Mouse (Mus musculus) midbrain, postnatal 0 days (tissue): ENCODE measurements at regions not wholly inside any gene's neighbourhood (a gene's known extent, or its start where the extent isn't known, plus 50 kb on each side); places are given as distances from the start of the nearest gene placed in this dataset.

Source experiments
- ATAC-seq: fragments of 200-750 bp; cut with Nextera tagmentation; 2 replicates; pipeline ENCODE4 v1.8.0; 2017; ENCODE audit warnings: moderate number of reproducible peaks, mild to moderate bottlenecking, moderate TSS enrichment, moderate library complexity; ENCODE audit not compliant: low FRiP score
- DNase-seq: peaks from one replicate; pipeline ENCODE4 v3.0.0-alpha.2; 2015; ENCODE audit warnings: low spot score
- H3K27ac ChIP-seq: fragments of 300-500 bp; sonication (generic); 2 replicates; pipeline ENCODE4 v1.5.1; 2014; ENCODE audit warnings: low read depth, mild to moderate bottlenecking, low read length, mixed read lengths
- H3K27me3 ChIP-seq: fragments of 300-500 bp; sonication (generic); 2 replicates; pipeline ENCODE4 v1.6.1; 2014; ENCODE audit warnings: low read length, control low read depth, mixed read lengths; ENCODE audit not compliant: insufficient read depth
- H3K36me3 ChIP-seq: fragments of 300-500 bp; sonication (generic); 2 replicates; pipeline ENCODE4 v1.6.1; 2014; ENCODE audit warnings: low read length, control low read depth, mixed read lengths; ENCODE audit not compliant: insufficient read depth
- H3K4me1 ChIP-seq: fragments of 300-500 bp; sonication (generic); 2 replicates; pipeline ENCODE4 v1.6.1; 2014; ENCODE audit warnings: mild to moderate bottlenecking, control low read depth, antibody characterized with exemption, low read length, mixed read lengths; ENCODE audit not compliant: insufficient read depth
- H3K4me2 ChIP-seq: fragments of 300-500 bp; sonication (generic); 2 replicates; pipeline ENCODE4 v1.6.1; 2014; ENCODE audit warnings: low read depth, mild to moderate bottlenecking, low read length, mixed read lengths; ENCODE audit not compliant: poor library complexity, severe bottlenecking
- H3K4me3 ChIP-seq: fragments of 300-500 bp; sonication (generic); 2 replicates; pipeline ENCODE4 v1.5.1; 2014; ENCODE audit warnings: low read depth, mild to moderate bottlenecking, low read length, moderate library complexity
- H3K9ac ChIP-seq: fragments of 300-500 bp; sonication (generic); replicated peaks from 2 replicates; pipeline ENCODE4 v1.6.1; 2014; ENCODE audit warnings: mild to moderate bottlenecking, low read length, moderate library complexity, mixed read lengths; ENCODE audit not compliant: poor library complexity, severe bottlenecking
- H3K9me3 ChIP-seq: fragments of 300-500 bp; sonication (generic); 2 replicates; pipeline ENCODE4 v1.6.1; 2016; ENCODE audit warnings: low read length, control low read depth
- CTCF ChIP-seq: IDR thresholded peaks from 2 replicates; pipeline ENCODE4 v1.5.1; 2016; ENCODE audit warnings: antibody characterized with exemption, mild to moderate bottlenecking
- WGBS: fragments of 180-500 bp; shearing (Covaris S2); extraction: QIAGEN DNeasy Blood & Tissue Kit; methylation state at CpG from one replicate; pipeline ENCODE4 v1.1.7; 2014; 5-methylcytosine and 5-hydroxymethylcytosine counted together

DNA sequence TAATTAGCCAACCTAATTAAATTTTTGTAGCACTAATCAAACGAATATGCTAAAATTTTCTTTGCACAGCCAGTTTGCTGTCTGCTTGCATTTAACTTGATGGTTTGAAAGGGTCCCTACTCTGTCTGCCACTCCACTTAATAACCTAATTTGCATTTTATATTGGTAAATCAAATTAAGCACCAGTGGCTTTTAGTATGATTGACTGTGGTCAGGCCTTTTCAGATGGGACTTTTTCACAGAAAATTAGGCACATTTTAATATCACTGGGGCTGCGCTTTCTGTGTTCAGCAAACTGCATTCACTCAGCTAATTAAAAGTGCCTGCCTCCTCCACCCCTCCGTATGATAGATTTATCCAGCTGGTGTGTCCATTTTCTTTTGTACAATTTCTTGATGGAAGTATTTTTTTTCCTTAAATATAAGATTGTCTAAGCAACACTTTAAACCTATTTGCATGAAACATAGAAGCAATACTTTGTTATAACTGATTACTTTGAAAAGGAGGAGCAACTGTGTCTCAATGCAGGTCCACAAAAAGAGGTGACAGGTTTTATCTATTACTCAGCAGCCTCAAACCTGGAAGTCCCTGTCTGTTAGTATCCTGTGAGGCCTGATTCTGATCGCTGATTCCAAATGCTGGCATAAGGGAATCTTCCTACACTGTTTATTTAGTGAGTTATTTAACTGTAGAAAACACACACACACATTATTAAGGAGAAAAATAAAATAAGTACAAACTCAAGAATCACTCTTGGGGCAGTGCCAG is 221.8 kb downstream of the Isl1 start:
- Histone ChIP-seq H3K4me1 (no peaks in the 10 kb centered on the region), H3K4me2 (no peak overlapping the region), H3K4me3 (no peak overlapping the region), H3K36me3 (no peaks in the 10 kb centered on the region), H3K27me3 (no peaks in the 10 kb centered on the region), H3K9ac (no peak overlapping the region), H3K9me3 (no peaks in the 10 kb centered on the region), H3K27ac (no peak overlapping the region)
- no peak for TF ChIP-seq CTCF
- peak; percentile 35 for DNase-seq
- ATAC-seq: no peak
- 60% methylated on average over 4 of the region's 4 CpGs for WGBS

DNA sequence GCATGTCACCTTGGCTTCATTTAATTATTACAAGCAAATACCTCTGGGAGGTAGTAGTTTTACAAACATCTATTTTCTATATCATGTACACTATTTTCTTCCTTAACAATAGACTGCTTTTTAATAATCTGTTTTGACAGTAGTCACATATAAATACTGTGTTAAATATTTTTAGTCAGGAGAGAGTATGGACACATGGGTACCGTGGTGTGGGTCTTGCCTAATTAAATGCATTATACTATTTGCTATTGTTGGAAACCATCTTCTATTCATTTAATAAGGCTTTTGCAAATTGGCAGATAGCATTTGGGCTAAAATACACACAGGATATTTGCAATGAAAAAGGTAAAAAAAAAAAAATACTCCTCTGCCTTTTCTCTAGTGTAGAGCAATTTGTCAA is 222.3 kb downstream of the Isl1 start:
- Histone ChIP-seq H3K27me3 (no peaks in the 10 kb centered on the region), H3K4me1 (no peaks in the 10 kb centered on the region), H3K9me3 (no peaks in the 10 kb centered on the region), H3K4me3 (no peak overlapping the region), H3K4me2 (no peak overlapping the region), H3K9ac (no peak overlapping the region), H3K36me3 (no peaks in the 10 kb centered on the region), H3K27ac (no peak overlapping the region)
- WGBS: 58% methylated on average over 1 of the region's 1 CpGs
- DNase-seq (no peak), ATAC-seq (no peak)
- TF ChIP-seq CTCF: no peak

DNA sequence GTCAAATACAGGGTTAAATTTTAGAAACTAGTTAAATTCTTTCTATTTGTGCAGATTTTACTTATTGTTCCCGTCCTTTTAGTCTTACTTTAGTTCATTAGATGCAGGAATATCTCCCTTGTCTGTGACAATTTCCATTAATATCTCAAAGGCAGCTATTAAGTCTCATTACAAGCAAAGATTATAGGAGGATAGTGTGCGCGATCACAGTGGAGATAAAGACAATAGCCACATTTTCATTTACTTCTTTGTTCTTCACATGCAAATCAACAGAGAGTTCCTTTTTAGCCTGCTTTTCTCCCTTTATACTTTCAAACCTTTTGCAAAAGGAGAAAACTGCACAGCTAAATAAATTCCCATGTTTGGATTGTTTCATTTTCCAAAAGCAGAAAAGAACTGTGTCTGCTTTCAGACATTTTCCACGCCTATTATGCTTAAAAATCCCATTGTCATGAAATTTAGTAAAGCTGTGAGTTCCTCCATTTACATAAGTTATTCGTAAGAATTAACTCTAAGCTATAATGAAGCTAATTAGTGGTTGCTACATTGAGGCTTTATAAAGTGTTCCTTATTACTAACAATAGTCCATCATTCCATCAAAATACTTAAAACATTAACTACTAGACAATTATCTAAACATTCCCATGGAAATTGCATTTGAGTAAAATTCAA is 252.4 kb downstream of the Isl1 start:
- no peaks in the 10 kb centered on the region for H3K9me3 ChIP-seq
- H3K4me3 ChIP-seq: no peak overlapping the region
- no peaks in the 10 kb centered on the region for H3K4me1 ChIP-seq
- no peak overlapping the region for H3K9ac ChIP-seq
- TF ChIP-seq CTCF: no peak
- no peaks in the 10 kb centered on the region for H3K27me3 ChIP-seq
- no peak for DNase-seq
- no peak overlapping the region for H3K27ac ChIP-seq
- H3K4me2 ChIP-seq: no peak overlapping the region
- WGBS: 51% methylated on average over 5 of the region's 5 CpGs
- ATAC-seq: no peak
- no peaks in the 10 kb centered on the region for H3K36me3 ChIP-seq

DNA sequence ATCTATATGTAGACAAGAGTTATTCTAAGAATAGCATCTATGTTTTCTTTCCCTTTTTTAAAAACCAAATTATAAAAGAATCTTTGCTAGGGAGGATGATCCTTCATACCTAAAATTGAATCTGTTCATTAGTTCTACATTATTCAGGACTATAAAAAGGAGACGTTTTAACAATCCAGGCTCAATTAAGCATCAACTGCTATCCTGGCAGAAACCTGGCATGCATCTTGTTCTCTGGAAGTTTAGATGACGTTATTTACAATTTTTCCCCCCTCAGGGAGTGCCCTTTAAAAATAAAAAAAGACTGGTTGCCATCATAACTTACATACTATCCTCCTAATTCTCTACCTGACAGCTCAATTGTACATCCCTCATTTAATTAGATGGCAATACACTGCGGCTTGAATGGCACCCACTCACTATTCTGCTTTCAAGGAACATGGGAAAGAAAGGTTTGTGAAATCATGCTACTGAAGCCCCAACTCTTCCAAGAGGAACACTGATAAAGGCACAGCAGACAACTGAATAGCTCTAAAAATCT is 253.3 kb downstream of the Isl1 start:
- 63% methylated on average over 3 of the region's 3 CpGs for WGBS
- no peak for ATAC-seq

DNA sequence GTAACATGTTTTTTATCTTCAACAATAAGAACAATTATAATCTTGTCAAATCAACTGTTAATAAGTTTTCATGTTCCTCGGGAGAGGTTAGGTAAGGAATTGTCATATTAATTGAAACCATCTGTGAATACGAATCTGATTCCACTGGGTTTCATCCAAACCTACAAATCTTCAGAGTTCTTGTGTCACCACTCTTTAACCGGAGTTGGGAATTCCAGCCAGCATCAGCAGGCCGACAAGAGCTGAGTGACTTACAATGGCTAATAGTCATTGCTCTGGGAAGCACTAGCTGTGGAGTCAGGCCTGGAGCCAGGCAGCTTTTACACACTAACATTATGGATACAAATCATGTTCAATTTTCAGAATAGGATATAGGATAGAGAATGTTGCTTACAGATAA is 273.3 kb downstream of the Isl1 start:
- Histone ChIP-seq H3K9ac (no peak overlapping the region), H3K27me3 (no peaks in the 10 kb centered on the region), H3K36me3 (no peaks in the 10 kb centered on the region), H3K4me3 (no peak overlapping the region), H3K9me3 (no peaks in the 10 kb centered on the region), H3K4me1 (no peaks in the 10 kb centered on the region), H3K4me2 (no peak overlapping the region), H3K27ac (no peak overlapping the region)
- WGBS: 76% methylated on average over 4 of the region's 4 CpGs
- TF ChIP-seq CTCF: no peak
- no peak for DNase-seq
- ATAC-seq: no peak

More for the DNA sequence above, 253.3 kb downstream of the Isl1 start:
- Histone ChIP-seq H3K36me3 (no peaks in the 10 kb centered on the region), H3K9ac (no peak overlapping the region), H3K4me1 (no peaks in the 10 kb centered on the region), H3K4me3 (no peak overlapping the region), H3K27ac (no peak overlapping the region), H3K27me3 (no peaks in the 10 kb centered on the region), H3K9me3 (no peaks in the 10 kb centered on the region), H3K4me2 (no peak overlapping the region)
- no peak for DNase-seq
- TF ChIP-seq CTCF: no peak

DNA sequence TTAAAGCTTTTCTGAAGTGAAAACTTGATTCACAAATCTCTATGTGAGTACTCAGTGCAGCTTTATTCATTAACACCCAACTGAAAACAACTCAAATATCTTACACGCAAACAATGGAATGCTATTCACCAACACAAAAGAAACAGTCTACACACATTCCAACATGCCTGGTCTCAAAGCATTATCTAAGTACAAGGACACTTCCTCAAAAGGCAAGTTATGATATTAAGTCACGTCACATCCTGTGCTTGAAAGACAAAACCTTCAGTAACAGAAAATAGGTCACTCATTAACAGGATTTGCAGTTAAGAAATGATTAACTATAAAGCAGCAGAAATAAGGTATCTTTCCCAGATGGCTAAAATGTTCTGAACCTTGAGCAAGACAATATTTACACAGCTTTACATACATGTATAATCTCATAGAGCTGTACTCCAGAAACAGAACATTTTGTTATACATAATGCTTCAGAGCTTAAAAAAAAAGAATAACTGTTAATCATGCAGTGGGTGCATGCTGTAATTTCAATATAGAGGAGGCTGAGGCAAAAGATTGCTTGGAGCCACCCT is 279.3 kb downstream of the Isl1 start:
- no peak for TF ChIP-seq CTCF

More for the DNA sequence above, 279.3 kb downstream of the Isl1 start:
- H3K9me3 ChIP-seq: no peaks in the 10 kb centered on the region
- DNase-seq (no peak), ATAC-seq (no peak)
- WGBS: 78% methylated on average over 2 of the region's 2 CpGs
- H3K27me3 ChIP-seq: no peaks in the 10 kb centered on the region
- H3K4me3 ChIP-seq: no peak overlapping the region
- H3K4me1 ChIP-seq: no peaks in the 10 kb centered on the region
- no peak overlapping the region for H3K4me2 ChIP-seq
- H3K36me3 ChIP-seq: no peaks in the 10 kb centered on the region
- H3K9ac ChIP-seq: no peak overlapping the region
- H3K27ac ChIP-seq: no peak overlapping the region
